Mouse (Mus musculus): ENCODE data around the gene Ankrd23. TPM values are rescaled to one million over a fixed set of nuclear protein-coding genes. Genes with fewer than 3 reads are reported as not detected.
A peak's percentile ranks its signal among the peaks of the same experiment; 100 is the strongest.

Ankrd23 gene
- polyA plus RNA-seq, 1 experiment = 1.1 TPM

DNA sequence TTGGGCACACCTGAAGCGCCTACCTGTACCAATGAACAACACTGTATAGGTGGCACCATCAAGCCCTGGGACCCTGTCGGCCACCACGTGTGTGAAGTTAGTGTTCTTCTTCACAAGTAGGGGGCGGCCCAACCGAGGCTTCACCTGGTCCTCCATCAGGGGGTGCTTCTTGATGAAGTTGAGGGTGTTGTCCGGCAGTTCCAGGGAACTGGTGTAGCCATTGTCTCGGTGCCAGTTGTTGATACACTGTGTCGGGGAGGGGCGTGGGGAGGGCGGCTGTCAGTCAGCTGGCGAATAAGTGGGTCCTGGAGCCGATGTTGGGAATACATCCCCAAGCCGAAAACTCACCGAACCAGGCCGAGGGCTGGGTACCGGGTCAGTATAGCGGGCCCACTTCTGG lies 15.2 kb upstream of the Ankrd23 start:
- Histone ChIP-seq H3K4me3 (ENCODE audit: insufficient read depth, poor library complexity, severe bottlenecking) (no peak overlapping the region), H3K36me3 (ENCODE audit: control insufficient read depth, insufficient read depth) (peaks cover 60% of the 10 kb centered on the region), H3K79me3 (ENCODE audit: low read depth) (peaks cover 23% of the 10 kb centered on the region), H3ac (ENCODE audit: control insufficient read depth, insufficient read length, low read depth) (no peak overlapping the region), H3K27me3 (ENCODE audit: control insufficient read depth, insufficient read depth, insufficient read length) (no peaks in the 10 kb centered on the region), H3K79me2 (ENCODE audit: control insufficient read depth, insufficient read depth) (peaks cover 64% of the 10 kb centered on the region)
- TF ChIP-seq FOSL1 (IDR thresholded peaks at IDR 0.05; ENCODE audit: insufficient read depth, low read length, poor library complexity, severe bottlenecking) (no peak), MYOD1 (IDR thresholded peaks at IDR 0.05; ENCODE audit: control insufficient read depth, insufficient read length, low read depth) (no peak), CTCF (IDR thresholded peaks at IDR 0.05; ENCODE audit: control insufficient read depth, insufficient read depth, insufficient read length) (no peak), USF1 (IDR thresholded peaks at IDR 0.05; ENCODE audit: low read depth) (no peak), MYOG (IDR thresholded peaks at IDR 0.05; ENCODE audit: control insufficient read depth, extremely low read depth, insufficient read length) (no peak), CEBPB (IDR thresholded peaks at IDR 0.05; ENCODE audit: low read depth) (no peak), MAX (IDR thresholded peaks at IDR 0.05) (no peak)

DNA sequence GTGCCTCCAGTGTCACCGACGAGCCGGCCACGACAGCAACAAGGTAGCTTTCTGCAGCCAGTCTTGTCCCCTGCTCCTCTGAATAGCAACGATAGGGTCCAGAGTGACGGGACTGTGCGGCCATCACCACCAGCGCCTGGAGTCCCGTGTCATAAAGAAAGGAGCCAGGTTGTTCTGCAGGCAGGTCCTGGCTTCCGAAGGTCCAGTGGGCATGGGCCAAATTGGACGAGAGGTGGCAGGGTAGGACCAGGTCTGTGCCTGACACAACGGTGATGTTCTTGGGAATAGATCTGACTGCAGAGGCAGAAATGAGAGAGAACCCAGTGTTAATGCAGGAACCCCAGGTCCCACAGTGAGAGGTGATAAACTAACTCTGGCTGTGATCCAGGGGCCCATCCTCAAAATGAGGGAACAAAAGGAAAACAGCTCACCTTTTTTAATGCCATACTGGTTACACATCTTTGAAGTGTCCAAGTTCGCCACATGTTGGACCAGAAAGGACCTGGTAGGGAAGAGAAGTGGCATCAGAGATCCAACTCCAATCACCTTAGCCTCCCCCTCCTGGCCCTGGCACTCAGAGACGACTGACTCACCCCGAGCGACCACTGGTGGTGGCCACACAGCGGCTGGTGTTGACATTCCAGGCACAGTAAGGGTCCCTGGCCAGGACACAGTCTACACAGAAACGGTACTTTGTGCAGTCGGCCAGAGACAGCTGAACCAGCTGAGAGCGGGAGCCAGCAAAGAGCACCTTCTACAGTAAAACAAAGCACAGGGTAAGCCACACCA lies 13.6 kb upstream of the Ankrd23 start:
- Histone ChIP-seq H3K79me3 (ENCODE audit: low read depth) (peaks cover 15% of the 10 kb centered on the region), H3ac (ENCODE audit: control insufficient read depth, insufficient read length, low read depth) (peak overlapping the region; percentile 32), H3K27me3 (ENCODE audit: control insufficient read depth, insufficient read depth, insufficient read length) (no peaks in the 10 kb centered on the region), H3K36me3 (ENCODE audit: control insufficient read depth, insufficient read depth) (peaks cover 57% of the 10 kb centered on the region), H3K4me3 (ENCODE audit: insufficient read depth, poor library complexity, severe bottlenecking) (no peak overlapping the region), H3K79me2 (ENCODE audit: control insufficient read depth, insufficient read depth) (peaks cover 63% of the 10 kb centered on the region)
- TF ChIP-seq FOSL1 (IDR thresholded peaks at IDR 0.05; ENCODE audit: insufficient read depth, low read length, poor library complexity, severe bottlenecking) = no peak
- no peak for TF ChIP-seq USF1 (IDR thresholded peaks at IDR 0.05; ENCODE audit: low read depth)
- no peak for TF ChIP-seq MAX (IDR thresholded peaks at IDR 0.05)
- TF ChIP-seq CEBPB (IDR thresholded peaks at IDR 0.05; ENCODE audit: low read depth) = no peak
- no peak for TF ChIP-seq MYOG (IDR thresholded peaks at IDR 0.05; ENCODE audit: control insufficient read depth, extremely low read depth, insufficient read length)
- TF ChIP-seq MYOD1 (IDR thresholded peaks at IDR 0.05; ENCODE audit: control insufficient read depth, insufficient read length, low read depth) = no peak
- no peak for TF ChIP-seq CTCF (IDR thresholded peaks at IDR 0.05; ENCODE audit: control insufficient read depth, insufficient read depth, insufficient read length)

DNA sequence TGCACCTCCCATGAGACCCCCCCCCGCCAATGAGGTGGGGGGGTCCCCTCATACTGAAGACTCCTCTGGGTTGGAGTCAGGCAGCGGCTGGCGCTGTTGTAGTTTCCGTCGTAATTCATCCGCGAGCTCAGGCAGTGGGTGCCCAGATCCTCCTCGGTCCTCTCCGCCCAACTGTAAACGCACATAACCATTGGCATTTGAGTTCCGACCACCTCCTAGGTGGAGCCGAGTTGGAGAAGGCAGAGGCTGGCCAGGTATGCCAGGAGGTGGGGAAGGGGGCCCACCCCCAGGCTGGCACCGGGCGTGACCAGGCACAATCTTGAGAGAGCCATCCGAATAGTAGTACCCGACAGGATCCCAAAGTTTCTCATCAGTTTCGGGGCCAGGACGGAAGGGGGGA lies 12.8 kb upstream of the Ankrd23 start:
- peaks cover 54% of the 10 kb centered on the region for H3K36me3 ChIP-seq (ENCODE audit: control insufficient read depth, insufficient read depth)
- no peak overlapping the region for H3K4me3 ChIP-seq (ENCODE audit: insufficient read depth, poor library complexity, severe bottlenecking)
- peaks cover 58% of the 10 kb centered on the region for H3K79me2 ChIP-seq (ENCODE audit: control insufficient read depth, insufficient read depth)

DNA sequence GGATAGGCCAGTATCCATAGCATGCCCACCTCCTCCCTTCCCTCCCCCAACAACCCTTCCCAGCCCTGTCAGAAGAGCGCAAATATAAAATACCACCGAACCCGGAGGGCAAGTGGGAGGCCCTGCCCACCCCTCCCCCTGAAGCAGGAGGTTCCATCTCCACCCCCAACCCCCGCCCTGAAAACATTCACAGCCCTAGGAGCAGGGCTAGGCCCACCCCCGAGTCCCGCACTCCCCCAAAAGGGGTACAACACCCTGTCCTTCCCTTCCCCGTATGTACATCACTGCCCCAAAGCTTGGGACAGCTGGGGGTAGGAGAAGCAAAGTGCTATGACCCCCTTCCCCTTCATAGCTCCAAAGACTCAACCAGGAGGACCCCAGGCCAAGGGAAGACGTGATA lies 12.1 kb upstream of the Ankrd23 start:
- no peak overlapping the region for H3K4me3 ChIP-seq (ENCODE audit: insufficient read depth, poor library complexity, severe bottlenecking)
- no peaks in the 10 kb centered on the region for H3K27me3 ChIP-seq (ENCODE audit: control insufficient read depth, insufficient read depth, insufficient read length)
- H3K79me3 ChIP-seq (ENCODE audit: low read depth) = peaks cover 8% of the 10 kb centered on the region
- H3K36me3 ChIP-seq (ENCODE audit: control insufficient read depth, insufficient read depth) = peaks cover 47% of the 10 kb centered on the region
- TF ChIP-seq MYOG (IDR thresholded peaks at IDR 0.05; ENCODE audit: control insufficient read depth, extremely low read depth, insufficient read length) = no peak
- no peak for TF ChIP-seq MAX (IDR thresholded peaks at IDR 0.05)
- TF ChIP-seq FOSL1 (IDR thresholded peaks at IDR 0.05; ENCODE audit: insufficient read depth, low read length, poor library complexity, severe bottlenecking) = no peak
- no peak for TF ChIP-seq MYOD1 (IDR thresholded peaks at IDR 0.05; ENCODE audit: control insufficient read depth, insufficient read length, low read depth)
- no peak for TF ChIP-seq CEBPB (IDR thresholded peaks at IDR 0.05; ENCODE audit: low read depth)
- TF ChIP-seq CTCF (IDR thresholded peaks at IDR 0.05; ENCODE audit: control insufficient read depth, insufficient read depth, insufficient read length) = no peak
- no peak for TF ChIP-seq USF1 (IDR thresholded peaks at IDR 0.05; ENCODE audit: low read depth)
- H3ac ChIP-seq (ENCODE audit: control insufficient read depth, insufficient read length, low read depth) = no peak overlapping the region
- H3K79me2 ChIP-seq (ENCODE audit: control insufficient read depth, insufficient read depth) = peaks cover 51% of the 10 kb centered on the region

More for the DNA sequence above, 12.8 kb upstream of the Ankrd23 start:
- peaks cover 9% of the 10 kb centered on the region for H3K79me3 ChIP-seq (ENCODE audit: low read depth)
- TF ChIP-seq USF1 (IDR thresholded peaks at IDR 0.05; ENCODE audit: low read depth) (no peak), MYOD1 (IDR thresholded peaks at IDR 0.05; ENCODE audit: control insufficient read depth, insufficient read length, low read depth) (no peak), CEBPB (IDR thresholded peaks at IDR 0.05; ENCODE audit: low read depth) (no peak), FOSL1 (IDR thresholded peaks at IDR 0.05; ENCODE audit: insufficient read depth, low read length, poor library complexity, severe bottlenecking) (no peak), MAX (IDR thresholded peaks at IDR 0.05) (no peak), CTCF (IDR thresholded peaks at IDR 0.05; ENCODE audit: control insufficient read depth, insufficient read depth, insufficient read length) (no peak), MYOG (IDR thresholded peaks at IDR 0.05; ENCODE audit: control insufficient read depth, extremely low read depth, insufficient read length) (no peak)
- no peak overlapping the region for H3ac ChIP-seq (ENCODE audit: control insufficient read depth, insufficient read length, low read depth)
- no peaks in the 10 kb centered on the region for H3K27me3 ChIP-seq (ENCODE audit: control insufficient read depth, insufficient read depth, insufficient read length)

DNA sequence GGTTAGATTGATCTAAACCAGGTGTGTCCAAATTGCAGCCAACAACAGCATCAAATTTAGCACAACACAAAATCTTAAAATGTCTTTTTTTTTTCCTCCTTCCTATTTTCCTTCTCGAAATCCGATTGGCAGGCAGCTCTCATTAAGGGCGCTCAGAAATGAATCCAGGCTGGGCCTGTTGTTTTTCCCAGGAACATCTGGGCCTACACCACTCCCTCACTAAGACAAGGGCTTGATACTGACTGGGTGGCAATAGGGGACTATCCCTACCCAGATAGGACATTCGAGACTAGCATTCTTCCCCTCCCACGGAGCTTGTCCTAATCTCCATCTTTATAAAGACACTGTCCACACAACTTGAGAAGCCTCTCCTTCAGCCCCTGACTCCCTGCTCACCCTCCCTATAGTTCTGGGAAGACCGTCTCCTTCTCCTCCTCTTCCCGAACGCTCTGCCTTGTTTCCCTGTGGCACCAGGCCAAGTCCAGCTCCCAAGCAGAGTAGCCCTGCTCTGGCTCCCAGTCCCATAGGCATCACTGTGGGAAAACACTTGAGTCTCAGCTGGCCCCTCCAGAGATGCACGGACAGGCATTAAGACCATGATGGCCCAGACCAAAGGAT lies 11.4 kb upstream of the Ankrd23 start:
- no peak for TF ChIP-seq CEBPB (IDR thresholded peaks at IDR 0.05; ENCODE audit: low read depth)
- no peak for TF ChIP-seq USF1 (IDR thresholded peaks at IDR 0.05; ENCODE audit: low read depth)
- no peak for TF ChIP-seq MYOG (IDR thresholded peaks at IDR 0.05; ENCODE audit: control insufficient read depth, extremely low read depth, insufficient read length)
- no peak for TF ChIP-seq FOSL1 (IDR thresholded peaks at IDR 0.05; ENCODE audit: insufficient read depth, low read length, poor library complexity, severe bottlenecking)
- TF ChIP-seq CTCF (IDR thresholded peaks at IDR 0.05; ENCODE audit: control insufficient read depth, insufficient read depth, insufficient read length) = no peak
- TF ChIP-seq MAX (IDR thresholded peaks at IDR 0.05) = no peak
- TF ChIP-seq MYOD1 (IDR thresholded peaks at IDR 0.05; ENCODE audit: control insufficient read depth, insufficient read length, low read depth) = no peak
- H3K79me3 ChIP-seq (ENCODE audit: low read depth) = peaks cover 6% of the 10 kb centered on the region
- peaks cover 44% of the 10 kb centered on the region for H3K79me2 ChIP-seq (ENCODE audit: control insufficient read depth, insufficient read depth)
- H3K36me3 ChIP-seq (ENCODE audit: control insufficient read depth, insufficient read depth) = peaks cover 40% of the 10 kb centered on the region
- no peaks in the 10 kb centered on the region for H3K27me3 ChIP-seq (ENCODE audit: control insufficient read depth, insufficient read depth, insufficient read length)
- H3ac ChIP-seq (ENCODE audit: control insufficient read depth, insufficient read length, low read depth) = no peak overlapping the region
- H3K4me3 ChIP-seq (ENCODE audit: insufficient read depth, poor library complexity, severe bottlenecking) = no peak overlapping the region
